Mouse (Mus musculus): Measurements from ENCODE around the gene Lsm10. TPM values are rescaled to one million over a fixed set of nuclear protein-coding genes. Genes with fewer than 3 reads are reported as not detected.

Gene Lsm10
- polyA plus RNA-seq, 1 experiment from 2014 or later, result 27.7 TPM

DNA sequence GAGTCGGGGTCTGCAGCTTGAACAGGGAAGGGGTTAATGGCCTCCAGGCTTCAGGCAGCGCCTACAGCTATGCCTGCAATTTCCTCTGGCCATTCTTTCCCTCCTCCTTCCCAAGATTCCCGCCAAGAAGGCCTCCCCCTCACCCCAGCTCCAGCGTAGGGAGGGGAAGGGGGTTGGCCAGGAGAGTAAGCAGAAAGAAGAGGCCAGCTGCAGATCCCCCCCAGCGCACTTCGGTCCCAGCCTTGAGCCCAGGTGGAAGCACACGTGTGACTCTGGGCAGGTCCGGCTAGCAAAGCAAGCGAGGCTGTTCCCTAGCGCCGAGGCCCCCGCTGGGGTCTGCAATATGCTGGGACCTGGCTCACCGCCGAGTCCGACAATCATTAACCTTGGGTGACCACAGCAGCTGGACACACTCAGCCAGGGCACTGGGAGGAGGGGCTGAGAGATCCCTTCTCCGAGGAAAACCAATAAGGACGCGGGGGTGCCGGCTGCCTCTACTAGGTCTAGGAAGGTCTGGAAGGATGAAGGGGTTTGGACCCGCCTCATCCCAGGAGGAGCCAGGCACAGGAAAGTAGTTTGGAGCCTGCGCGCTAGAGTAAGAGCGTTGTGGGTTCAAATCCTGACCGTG is 51.2 kb downstream of the Lsm10 start, which contains the start of gene Eva1b:
Gene Eva1b (plus strand): TSS at position 212 of the 628 bp plus-strand sequence.
- H3K27ac ChIP-seq (ENCODE audit: low read depth), result peak within 1 kb of the TSS; percentile 77
- no peak for TF ChIP-seq EP300 (IDR thresholded peaks at IDR 0.05; ENCODE audit: low read depth)
- TF ChIP-seq CTCF (IDR thresholded peaks at IDR 0.05; ENCODE audit: low read depth), result no peak
- peak within 1 kb of the TSS; percentile 61 for H3K9ac ChIP-seq (replicated peaks)
- DNase-seq (peak; percentile 71), ATAC-seq (peak; percentile 63)
- 23% methylated on average over 23 of the region's 24 CpGs for WGBS (ENCODE audit: insufficient replicate concordance)
- no peaks in the 10 kb centered on the region for H3K9me3 ChIP-seq (ENCODE audit: low read length)
- peak within 1 kb of the TSS; percentile 56 for H3K4me3 ChIP-seq (ENCODE audit: low read depth, low read length)
- peak within 1 kb of the TSS; percentile 84 for H3K4me2 ChIP-seq (ENCODE audit: low read depth, low read length)
- peaks cover 9% of the 10 kb centered on the region; the same call in 1 of the 2 replicates for H3K4me1 ChIP-seq (ENCODE audit: insufficient read depth)
- H3K36me3 ChIP-seq (replicated peaks; ENCODE audit: insufficient read depth, low read length), result 0 out of 2 replicates have a peak, but pooled peaks cover 3% of the 10 kb centered on the region
- peaks cover 12% of the 10 kb centered on the region for H3K27me3 ChIP-seq (ENCODE audit: insufficient read depth, low read length)

Other genes starting within 250 kb of the Lsm10 start
- gene Csf3r, start 72.1 kb upstream of the Lsm10 start, polyA plus RNA-seq (2015; fragmentation: Nextera tagmentation; extraction: Ambion mirVana), result 2.3 and 2.8 TPM in 2 replicates
- 57.2 and 58.1 TPM in 2 replicates for gene Mrps15, start 49.7 kb upstream of the Lsm10 start, polyA plus RNA-seq (2015; fragmentation: Nextera tagmentation; extraction: Ambion mirVana)
- gene Oscp1, start 38.1 kb upstream of the Lsm10 start, polyA plus RNA-seq (2015; fragmentation: Nextera tagmentation; extraction: Ambion mirVana), result 0.90 and 1.5 TPM in 2 replicates
- 11.3 and 12.1 TPM in 2 replicates for gene Stk40, start 7.3 kb downstream of the Lsm10 start, polyA plus RNA-seq (2015; fragmentation: Nextera tagmentation; extraction: Ambion mirVana)
- gene Eva1b, start 51.1 kb downstream of the Lsm10 start, polyA plus RNA-seq (2015; fragmentation: Nextera tagmentation; extraction: Ambion mirVana), result 17.1 and 17.7 TPM in 2 replicates
- 2.4 and 2.7 TPM in 2 replicates for gene Sh3d21, start 66.9 kb downstream of the Lsm10 start, polyA plus RNA-seq (2015; fragmentation: Nextera tagmentation; extraction: Ambion mirVana)
- gene Thrap3, start 106.1 kb downstream of the Lsm10 start, polyA plus RNA-seq (2015; fragmentation: Nextera tagmentation; extraction: Ambion mirVana), result 47.8 and 62.4 TPM in 2 replicates
- gene Map7d1, start 159.7 kb downstream of the Lsm10 start, polyA plus RNA-seq (2015; fragmentation: Nextera tagmentation; extraction: Ambion mirVana), result 7.2 and 10.0 TPM in 2 replicates
- gene Trappc3, start 165.7 kb downstream of the Lsm10 start, polyA plus RNA-seq (2015; fragmentation: Nextera tagmentation; extraction: Ambion mirVana), result 39.0 and 39.2 TPM in 2 replicates
- gene Col8a2, start 190.2 kb downstream of the Lsm10 start, polyA plus RNA-seq (2015; fragmentation: Nextera tagmentation; extraction: Ambion mirVana), result 0.25 and 0.26 TPM in 2 replicates
- gene Adprhl2, start 225.1 kb downstream of the Lsm10 start, polyA plus RNA-seq (2015; fragmentation: Nextera tagmentation; extraction: Ambion mirVana), result 31.9 and 34.3 TPM in 2 replicates
- gene Tekt2, start 229.1 kb downstream of the Lsm10 start, polyA plus RNA-seq (2015; fragmentation: Nextera tagmentation; extraction: Ambion mirVana), result 0.17 and 0.26 TPM in 2 replicates

All from liver, postnatal 0 days (tissue).